Mouse (Mus musculus) liver, postnatal 0 days (tissue): ENCODE measurements around the gene Banp. TPM values are rescaled to one million over a fixed set of nuclear protein-coding genes. Genes with fewer than 3 reads are reported as not detected.

Experiments
- ATAC-seq: fragments of 200-750 bp; cut with Nextera tagmentation; 2 replicates; pipeline ENCODE4 v1.8.0; 2017; ENCODE audit warnings: mild to moderate bottlenecking, moderate library complexity
- DNase-seq: peaks from one replicate; pipeline ENCODE4 v3.0.0-alpha.2; 2016
- H3K27ac ChIP-seq: fragments of 300-500 bp; sonication (generic); 2 replicates; pipeline ENCODE4 v1.5.1; 2014; ENCODE audit warnings: antibody characterized with exemption, moderate library complexity, mild to moderate bottlenecking, low read depth
- H3K27me3 ChIP-seq: fragments of 300-500 bp; sonication (generic); 2 replicates; pipeline ENCODE4 v1.6.1; 2014; ENCODE audit warnings: low read length, control low read depth, mixed read lengths; ENCODE audit not compliant: insufficient read depth
- H3K36me3 ChIP-seq: fragments of 300-500 bp; sonication (generic); replicated peaks from 2 replicates; pipeline ENCODE4 v1.6.1; 2014; ENCODE audit warnings: mild to moderate bottlenecking, control low read depth, low read length, moderate library complexity, mixed read lengths; ENCODE audit not compliant: insufficient read depth
- H3K4me1 ChIP-seq: fragments of 300-500 bp; sonication (generic); 2 replicates; pipeline ENCODE4 v1.6.1; 2014; ENCODE audit warnings: antibody characterized with exemption, mild to moderate bottlenecking, control low read depth; ENCODE audit not compliant: insufficient read depth
- H3K4me2 ChIP-seq: fragments of 300-500 bp; sonication (generic); 2 replicates; pipeline ENCODE4 v1.6.1; 2014; ENCODE audit warnings: low read depth, mild to moderate bottlenecking, low read length, moderate library complexity, mixed read lengths
- H3K4me3 ChIP-seq: fragments of 300-500 bp; sonication (generic); 2 replicates; pipeline ENCODE4 v1.5.1; 2014; ENCODE audit warnings: low read depth, low read length
- H3K9ac ChIP-seq: fragments of 300-500 bp; sonication (generic); replicated peaks from 2 replicates; pipeline ENCODE4 v1.6.1; 2014; ENCODE audit warnings: mild to moderate bottlenecking, moderate library complexity
- H3K9me3 ChIP-seq: fragments of 300-500 bp; sonication (generic); 2 replicates; pipeline ENCODE4 v1.6.1; 2016; ENCODE audit warnings: mild to moderate bottlenecking, control low read depth, low read length, mixed read lengths
- CTCF ChIP-seq: sonication (generic); IDR thresholded peaks from 2 replicates; pipeline ENCODE4 v1.5.1; 2016; ENCODE audit warnings: antibody characterized with exemption, low read depth
- EP300 ChIP-seq: IDR thresholded peaks from 2 replicates; pipeline ENCODE4 v1.6.1; 2016; ENCODE audit warnings: antibody characterized with exemption, low read depth, mild to moderate bottlenecking
- WGBS: fragments of 180-500 bp; shearing (Covaris S2); extraction: QIAGEN DNeasy Blood & Tissue Kit; methylation state at CpG from one replicate; pipeline ENCODE4 v1.1.7; 2014; ENCODE audit not compliant: insufficient replicate concordance; 5-methylcytosine and 5-hydroxymethylcytosine counted together
- polyA plus RNA-seq: library from polyadenylated mRNA; unstranded; fragments of >200 nt; fragmentation: Nextera tagmentation; extraction: Ambion mirVana; gene quantifications from 2 replicates; pipeline ENCODE4 v1.2.1, GENCODE M21; 2015

The Banp gene
- polyA plus RNA-seq, 1 experiment from 2014 or later = 7.6 TPM

GRCm38 (mm10) chr8:122018046-122018831, 68.7 kb downstream of the Banp start:
- ATAC-seq (no peak), DNase-seq (no peak)
- Histone ChIP-seq H3K4me3 (no peak overlapping the region), H3K27me3 (no peaks in the 10 kb centered on the region), H3K4me2 (no peak overlapping the region), H3K27ac (no peak overlapping the region), H3K9ac (no peak overlapping the region), H3K9me3 (no peaks in the 10 kb centered on the region), H3K4me1 (peaks cover 12% of the 10 kb centered on the region), H3K36me3 (peaks cover 18% of the 10 kb centered on the region)
- TF ChIP-seq CTCF (no peak), EP300 (no peak)
- WGBS = 91% methylated on average over 22 of the region's 22 CpGs

DNA sequence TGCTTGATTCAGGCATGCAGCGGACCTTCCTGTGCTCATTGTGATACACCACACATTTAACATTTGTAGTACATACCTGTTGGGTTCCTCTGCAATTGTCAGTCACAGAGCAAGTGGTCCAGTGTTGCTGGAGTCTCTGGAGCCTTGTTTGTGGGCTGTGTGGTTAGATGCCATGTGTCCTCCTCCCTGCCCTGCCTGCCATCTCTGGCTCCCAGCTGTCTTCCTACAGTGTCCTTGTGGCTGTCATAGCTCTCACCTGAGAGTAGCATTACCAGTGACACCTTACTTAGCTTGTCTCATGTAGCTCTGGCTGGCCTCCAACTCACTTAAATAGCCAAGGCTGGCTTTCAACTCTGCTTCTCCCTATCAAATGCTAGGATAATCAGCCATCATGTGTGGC, 69.6 kb downstream of the Banp start:
- WGBS = 93% methylated on average over 1 of the region's 1 CpGs
- no peak overlapping the region for H3K27ac ChIP-seq
- H3K9ac ChIP-seq = no peak overlapping the region
- peaks cover 12% of the 10 kb centered on the region for H3K4me1 ChIP-seq
- no peaks in the 10 kb centered on the region for H3K9me3 ChIP-seq
- no peaks in the 10 kb centered on the region for H3K27me3 ChIP-seq
- H3K36me3 ChIP-seq = peaks cover 20% of the 10 kb centered on the region
- DNase-seq (no peak), ATAC-seq (no peak)
- no peak overlapping the region for H3K4me2 ChIP-seq
- no peak overlapping the region for H3K4me3 ChIP-seq
- TF ChIP-seq EP300 = no peak
- TF ChIP-seq CTCF = no peak

- DNase-seq (no peak), ATAC-seq (no peak)
- Histone ChIP-seq H3K4me2 (no peak overlapping the region), H3K4me3 (no peak overlapping the region), H3K9me3 (no peaks in the 10 kb centered on the region), H3K27me3 (no peaks in the 10 kb centered on the region), H3K4me1 (peaks cover 12% of the 10 kb centered on the region), H3K36me3 (peaks cover 26% of the 10 kb centered on the region), H3K9ac (no peak overlapping the region), H3K27ac (no peak overlapping the region)
- 82% methylated on average over 8 of the region's 8 CpGs for WGBS
- TF ChIP-seq CTCF (no peak), EP300 (no peak)
These were observed 70.7 kb downstream of the Banp start for GRCm38 (mm10) chr8:122020050-122020771.

- H3K4me2 ChIP-seq = no peak overlapping the region
- no peaks in the 10 kb centered on the region for H3K9me3 ChIP-seq
- peaks cover 41% of the 10 kb centered on the region for H3K36me3 ChIP-seq
- H3K9ac ChIP-seq = no peak overlapping the region
- TF ChIP-seq CTCF (no peak), EP300 (no peak)
- DNase-seq (peak; percentile 53), ATAC-seq (peak; percentile 96)
- peak overlapping the region; percentile 58 for H3K27ac ChIP-seq
- peaks cover 12% of the 10 kb centered on the region for H3K4me1 ChIP-seq
- WGBS = 62% methylated on average over 2 of the region's 2 CpGs
- no peaks in the 10 kb centered on the region for H3K27me3 ChIP-seq
- no peak overlapping the region for H3K4me3 ChIP-seq
These were observed 72.2 kb downstream of the Banp start for GRCm38 (mm10) chr8:122021725-122022124.

DNA sequence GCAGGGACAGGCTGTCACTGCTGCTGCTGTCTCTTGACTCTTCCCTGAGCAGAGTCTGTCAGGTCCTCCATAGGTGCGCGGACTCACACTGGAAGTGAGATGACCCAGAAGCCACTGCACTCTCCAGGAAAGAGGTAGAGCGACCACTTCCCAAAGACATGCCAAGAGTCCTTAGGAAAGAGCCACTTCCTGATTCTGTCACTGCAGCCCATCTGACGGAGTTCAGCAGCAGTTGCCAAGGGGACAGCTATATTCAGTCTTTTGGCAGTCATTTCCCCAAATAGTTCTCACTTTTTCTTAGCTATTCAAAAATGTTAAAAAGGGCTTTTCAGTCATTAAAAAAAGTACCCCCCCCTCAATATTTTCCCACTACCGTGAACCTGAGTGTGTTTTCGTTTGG, 72.7 kb downstream of the Banp start:
- Histone ChIP-seq H3K4me3 (no peak overlapping the region), H3K9me3 (no peaks in the 10 kb centered on the region), H3K9ac (no peak overlapping the region), H3K36me3 (peaks cover 44% of the 10 kb centered on the region), H3K4me1 (peaks cover 12% of the 10 kb centered on the region), H3K27me3 (no peaks in the 10 kb centered on the region), H3K4me2 (no peak overlapping the region), H3K27ac (peak overlapping the region; percentile 58)
- DNase-seq = no peak
- no peak for TF ChIP-seq EP300
- no peak for TF ChIP-seq CTCF
- no peak; the same call in 1 of the 2 replicates for ATAC-seq
- WGBS = 72% methylated on average over 6 of the region's 6 CpGs

GRCm38 (mm10) chr8:122022705-122023104, 73.2 kb downstream of the Banp start:
- DNase-seq = no peak
- TF ChIP-seq CTCF = no peak
- TF ChIP-seq EP300 = no peak
- H3K27me3 ChIP-seq = no peaks in the 10 kb centered on the region
- no peak overlapping the region for H3K9ac ChIP-seq
- H3K36me3 ChIP-seq = peaks cover 40% of the 10 kb centered on the region
- WGBS = 76% methylated on average over 4 of the region's 4 CpGs
- ATAC-seq = no peak
- peaks cover 12% of the 10 kb centered on the region for H3K4me1 ChIP-seq
- H3K4me3 ChIP-seq = no peak overlapping the region
- H3K9me3 ChIP-seq = no peaks in the 10 kb centered on the region
- H3K4me2 ChIP-seq = no peak overlapping the region
- H3K27ac ChIP-seq = no peak overlapping the region
